Mouse (Mus musculus): Measurements from ENCODE around the gene Klk1b5. TPM values are rescaled to one million over a fixed set of nuclear protein-coding genes. Genes with fewer than 3 reads are reported as not detected.
"Not testable (repeated sequence)": the region's sequence is repeated elsewhere in the genome, so short reads cannot be mapped to it uniquely, and the experiment has no call there.

Gene Klk1b5
- polyA plus RNA-seq, 1 experiment from 2014 or later, result 0.15 TPM

DNA sequence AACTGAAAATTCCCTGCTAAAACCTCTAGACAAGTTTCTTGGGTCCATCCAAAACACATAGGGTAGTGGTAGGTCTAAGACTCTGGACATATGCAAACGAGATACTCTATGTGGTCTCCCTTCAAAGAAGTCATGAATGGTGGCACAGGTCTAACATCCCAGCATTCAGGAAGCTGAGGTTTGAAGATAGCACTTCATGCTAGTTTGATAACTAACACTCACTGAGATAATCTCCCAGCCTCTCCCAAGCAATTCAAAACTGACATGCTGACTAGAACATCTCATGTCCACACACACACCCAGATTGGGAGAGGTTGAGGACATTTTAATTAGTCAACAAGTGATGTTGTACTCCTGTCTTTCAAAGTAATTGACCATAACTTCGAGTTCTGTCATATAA lies 24.2 kb downstream of the Klk1b5 start:
- ATAC-seq (ENCODE audit: insufficient read depth, low FRiP score, low read depth), result no peak
- Histone ChIP-seq H3K27me3 (replicated peaks) (no peaks in the 10 kb centered on the region), H3K4me3 (replicated peaks) (no peak overlapping the region), H3K36me3 (no peaks in the 10 kb centered on the region), H3K9me3 (no peaks in the 10 kb centered on the region), H3K27ac (no peak overlapping the region), H3K4me2 (no peak overlapping the region), H3K9ac (no peak overlapping the region), H3K4me1 (no peaks in the 10 kb centered on the region)
- WGBS, result 43% methylated on average over 2 of the region's 2 CpGs

DNA sequence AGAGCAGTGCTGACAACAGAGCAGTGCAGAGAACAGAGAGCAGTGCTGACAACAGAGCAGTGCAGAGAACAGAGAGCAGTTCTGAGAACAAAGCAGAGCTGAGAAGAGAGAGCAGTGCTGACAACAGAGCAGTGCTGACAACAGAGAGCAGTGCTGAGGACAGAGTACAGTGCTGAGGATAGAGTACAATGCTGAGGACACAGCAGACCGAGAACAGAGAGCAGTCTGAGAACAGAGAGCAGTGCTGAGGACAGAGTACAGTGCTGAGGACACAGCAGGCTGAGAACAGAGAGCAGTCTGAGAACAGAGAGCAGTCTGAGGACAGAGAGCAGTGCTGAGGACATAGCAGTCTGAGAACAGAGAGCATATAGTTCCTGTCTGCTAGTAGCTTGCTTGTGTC lies 25.0 kb downstream of the Klk1b5 start:
- 45% methylated on average over 1 of the region's 1 CpGs for WGBS
- no peak overlapping the region for H3K27ac ChIP-seq
- no peak overlapping the region for H3K4me2 ChIP-seq
- H3K4me1 ChIP-seq, result no peaks in the 10 kb centered on the region; the same call in 1 of the 2 replicates
- no peaks in the 10 kb centered on the region for H3K27me3 ChIP-seq (replicated peaks)
- no peak overlapping the region for H3K4me3 ChIP-seq (replicated peaks)
- no peaks in the 10 kb centered on the region for H3K9me3 ChIP-seq
- no peaks in the 10 kb centered on the region for H3K36me3 ChIP-seq
- no peak for ATAC-seq (ENCODE audit: insufficient read depth, low FRiP score, low read depth)
- no peak overlapping the region for H3K9ac ChIP-seq

- WGBS, result 62% methylated on average over 2 of the region's 2 CpGs
- H3K9ac ChIP-seq, result no peak overlapping the region
- no peak overlapping the region for H3K27ac ChIP-seq
- H3K36me3 ChIP-seq, result no peaks in the 10 kb centered on the region
- no peaks in the 10 kb centered on the region; the same call in 1 of the 2 replicates for H3K4me1 ChIP-seq
- H3K27me3 ChIP-seq (replicated peaks), result no peaks in the 10 kb centered on the region
- no peak overlapping the region for H3K4me3 ChIP-seq (replicated peaks)
- H3K4me2 ChIP-seq, result no peak overlapping the region
- no peaks in the 10 kb centered on the region for H3K9me3 ChIP-seq
- no peak for ATAC-seq (ENCODE audit: insufficient read depth, low FRiP score, low read depth)
Observed at GRCm38 (mm10) chr7:44241163-44241562, 25.4 kb downstream of the Klk1b5 start.

GRCm38 (mm10) chr7:44244080-44244479 lies 28.3 kb downstream of the Klk1b5 start:
- H3K4me1 ChIP-seq, result peaks cover 13% of the 10 kb centered on the region
- H3K4me2 ChIP-seq, result no peak overlapping the region
- no peaks in the 10 kb centered on the region for H3K27me3 ChIP-seq (replicated peaks)
- WGBS, result 53% methylated on average over 1 of the region's 1 CpGs
- H3K9me3 ChIP-seq, result no peaks in the 10 kb centered on the region
- no peak overlapping the region for H3K27ac ChIP-seq
- ATAC-seq (ENCODE audit: insufficient read depth, low FRiP score, low read depth), result no peak
- peaks cover 4% of the 10 kb centered on the region; the same call in 1 of the 2 replicates for H3K36me3 ChIP-seq
- H3K9ac ChIP-seq, result no peak overlapping the region
- H3K4me3 ChIP-seq (replicated peaks), result no peak overlapping the region

DNA sequence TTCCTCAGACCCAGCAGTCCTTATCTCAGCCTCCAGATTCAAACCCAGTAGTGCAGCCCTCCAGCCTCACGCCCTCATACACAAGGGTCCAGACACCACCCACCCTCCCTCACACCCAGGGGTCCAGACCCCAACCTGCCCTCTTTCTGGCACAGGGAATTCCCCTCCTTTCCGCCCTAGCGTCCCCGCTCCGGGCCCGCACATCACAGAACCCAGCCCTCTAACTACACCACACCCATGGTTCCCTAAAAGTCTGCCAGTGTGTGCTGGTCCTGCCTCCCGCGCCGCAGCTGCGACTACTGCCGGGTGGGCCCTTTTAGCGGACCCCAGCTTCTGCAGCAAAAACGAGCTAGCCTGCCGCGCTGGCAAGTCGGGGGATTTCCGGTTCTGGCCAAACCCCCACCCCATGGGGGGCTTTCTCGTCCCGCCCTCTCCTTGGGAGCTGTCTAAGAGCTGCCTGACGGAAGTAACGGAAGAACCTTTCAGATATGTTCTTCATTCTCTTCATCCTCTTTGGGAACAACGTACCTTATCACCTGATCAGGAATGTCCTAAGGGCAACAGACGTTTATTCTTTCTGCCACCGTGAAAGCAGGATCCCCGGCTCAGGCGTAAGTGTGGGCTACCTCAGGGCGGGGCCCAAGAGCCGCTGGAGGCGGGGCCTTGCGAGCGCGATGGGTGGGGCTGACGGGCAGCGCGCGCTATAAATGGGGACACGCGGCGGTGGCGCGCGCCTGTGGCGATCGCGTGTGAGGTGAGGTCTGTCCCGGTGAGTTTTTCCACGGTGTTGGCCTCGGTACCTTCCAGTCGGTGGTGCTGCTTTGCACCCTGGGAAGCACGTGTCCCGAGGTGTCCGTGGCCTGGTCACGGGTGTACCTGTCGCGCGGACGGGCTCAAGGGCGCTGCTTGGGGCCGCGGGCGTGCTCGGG lies 30.6 kb downstream of the Klk1b5 start, which contains the start of the genes 1700028J19Rik and 2410002F23Rik:
Gene 1700028J19Rik, minus strand, starts transcription at position 641 of the 929 bp plus-strand sequence.
Gene 2410002F23Rik, plus strand, starts transcription at position 668 of the 929 bp plus-strand sequence.
- Histone ChIP-seq H3K36me3 (peaks cover 22% of the 10 kb centered on the region), H3K4me1 (peaks cover 13% of the 10 kb centered on the region), H3K27me3 (replicated peaks) (no peaks in the 10 kb centered on the region), H3K9ac (peak within 1 kb of the TSS; percentile 90), H3K27ac (peak within 1 kb of the TSS; percentile 96), H3K9me3 (no peaks in the 10 kb centered on the region), H3K4me3 (replicated peaks) (peak within 1 kb of the TSS; percentile 79), H3K4me2 (peak within 1 kb of the TSS; percentile 65)
- ATAC-seq (ENCODE audit: insufficient read depth, low FRiP score, low read depth), result peak; percentile 84
- under 1% methylated on average over 62 of the region's 62 CpGs for WGBS

GRCm38 (mm10) chr7:44246984-44247470 lies 31.3 kb downstream of the Klk1b5 start:
- Histone ChIP-seq H3K4me2 (peak overlapping the region; percentile 65), H3K4me3 (replicated peaks) (peak overlapping the region; percentile 79), H3K27ac (peak overlapping the region; percentile 96), H3K9me3 (no peaks in the 10 kb centered on the region), H3K36me3 (peaks cover 23% of the 10 kb centered on the region), H3K27me3 (replicated peaks) (no peaks in the 10 kb centered on the region), H3K9ac (peak overlapping the region; percentile 90), H3K4me1 (peaks cover 13% of the 10 kb centered on the region)
- no peak; the same call in 1 of the 2 replicates for ATAC-seq (ENCODE audit: insufficient read depth, low FRiP score, low read depth)
- 0% methylated on average over 23 of the region's 23 CpGs for WGBS

DNA sequence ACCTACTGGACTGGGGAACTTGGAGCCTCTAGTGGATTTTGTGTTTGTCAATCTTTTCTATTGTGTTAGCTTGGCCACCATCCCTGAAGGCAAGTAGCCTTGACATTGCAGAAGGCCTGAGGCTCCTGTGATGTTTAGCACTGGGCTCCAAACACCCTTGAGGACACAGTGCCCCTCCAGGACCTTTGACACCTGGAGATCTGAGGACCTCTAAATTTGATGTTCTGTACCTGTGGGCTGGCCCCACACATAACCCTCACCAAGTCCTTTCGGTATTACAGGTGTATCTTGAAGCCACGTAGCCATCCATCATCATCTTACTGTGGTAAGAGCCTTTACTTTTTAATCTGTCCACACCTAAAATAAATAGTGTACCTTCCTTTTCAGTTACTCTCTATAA lies 32.2 kb downstream of the Klk1b5 start:
- Histone ChIP-seq H3K9ac (0 out of 2 replicates have a peak overlapping the region, but pooled peaks have one; percentile 1), H3K27me3 (replicated peaks) (no peaks in the 10 kb centered on the region), H3K4me1 (peaks cover 13% of the 10 kb centered on the region), H3K9me3 (no peaks in the 10 kb centered on the region), H3K36me3 (peaks cover 32% of the 10 kb centered on the region), H3K4me2 (peak overlapping the region; percentile 65), H3K4me3 (replicated peaks) (peak overlapping the region; percentile 79), H3K27ac (no peak overlapping the region)
- WGBS, result 80% methylated on average over 2 of the region's 2 CpGs
- no peak for ATAC-seq (ENCODE audit: insufficient read depth, low FRiP score, low read depth)

DNA sequence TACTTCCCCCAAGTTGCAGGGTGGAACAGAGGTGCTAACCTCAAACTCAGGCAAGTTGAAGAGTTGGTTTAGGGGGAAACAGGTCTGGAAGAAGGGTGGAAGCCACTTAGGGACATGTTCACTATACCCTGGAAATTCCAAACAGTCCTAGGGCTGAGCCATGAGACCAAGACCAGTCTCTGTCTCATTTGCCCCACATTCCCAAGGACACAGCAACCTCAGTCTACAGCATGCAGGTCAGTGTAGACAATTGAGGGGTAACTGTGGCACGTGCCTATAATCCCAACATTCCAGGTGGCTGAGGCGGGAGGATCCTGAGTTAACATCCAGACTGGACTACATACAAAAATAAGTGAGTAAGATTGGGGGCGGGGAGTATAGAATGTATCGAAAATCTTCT lies 33.5 kb downstream of the Klk1b5 start:
- H3K9ac ChIP-seq, result no peak overlapping the region
- H3K4me3 ChIP-seq (replicated peaks), result no peak overlapping the region
- no peak overlapping the region for H3K27ac ChIP-seq
- 91% methylated on average over 4 of the region's 4 CpGs for WGBS
- no peak for ATAC-seq (ENCODE audit: insufficient read depth, low FRiP score, low read depth)
- no peaks in the 10 kb centered on the region for H3K9me3 ChIP-seq
- no peaks in the 10 kb centered on the region for H3K27me3 ChIP-seq (replicated peaks)
- peaks cover 16% of the 10 kb centered on the region for H3K4me1 ChIP-seq
- peaks cover 37% of the 10 kb centered on the region for H3K36me3 ChIP-seq
- no peak overlapping the region for H3K4me2 ChIP-seq

GRCm38 (mm10) chr7:44250732-44251275 lies 35.1 kb downstream of the Klk1b5 start:
- H3K36me3 ChIP-seq, result peaks cover 37% of the 10 kb centered on the region
- H3K9me3 ChIP-seq; H3K9ac ChIP-seq; H3K4me3 ChIP-seq (replicated peaks); H3K27me3 ChIP-seq (replicated peaks); ATAC-seq (ENCODE audit: insufficient read depth, low FRiP score, low read depth); H3K27ac ChIP-seq; H3K4me2 ChIP-seq: not testable (repeated sequence)
- WGBS, result 90% methylated on average over 17 of the region's 17 CpGs
- peaks cover 16% of the 10 kb centered on the region for H3K4me1 ChIP-seq

- H3K9me3 ChIP-seq, result no peaks in the 10 kb centered on the region
- peaks cover 37% of the 10 kb centered on the region for H3K36me3 ChIP-seq
- no peaks in the 10 kb centered on the region for H3K27me3 ChIP-seq (replicated peaks)
- no peak for ATAC-seq (ENCODE audit: insufficient read depth, low FRiP score, low read depth)
- no peak overlapping the region for H3K9ac ChIP-seq
- H3K4me3 ChIP-seq (replicated peaks), result no peak overlapping the region
- H3K4me1 ChIP-seq, result peaks cover 10% of the 10 kb centered on the region
- 66% methylated on average over 15 of the region's 15 CpGs for whole genome bisulfite sequencing
- no peak overlapping the region for H3K4me2 ChIP-seq
- H3K27ac ChIP-seq, result no peak overlapping the region
Observed at GRCm38 (mm10) chr7:44253023-44253616, 37.4 kb downstream of the Klk1b5 start.

- Histone ChIP-seq H3K36me3 (peaks cover 25% of the 10 kb centered on the region), H3K4me3 (replicated peaks) (no peak overlapping the region), H3K4me1 (0 out of 2 replicates have a peak, but pooled peaks cover 3% of the 10 kb centered on the region), H3K9me3 (no peaks in the 10 kb centered on the region), H3K27me3 (replicated peaks) (no peaks in the 10 kb centered on the region), H3K27ac (no peak overlapping the region), H3K4me2 (no peak overlapping the region), H3K9ac (no peak overlapping the region)
- no peak for ATAC-seq (ENCODE audit: insufficient read depth, low FRiP score, low read depth)
- WGBS, result 68% methylated on average over 6 of the region's 6 CpGs
Observed at GRCm38 (mm10) chr7:44254930-44255329, 39.2 kb downstream of the Klk1b5 start.
